Mouse (Mus musculus) olfactory bulb, adult 2 months (tissue): ENCODE results near the gene Amdhd2.

Source experiments
- CTCF ChIP-seq: fragments of 200-500 bp; IDR thresholded peaks from 2 replicates; pipeline ENCODE4 v1.5.1; 2012; ENCODE audit warnings: low read depth, mild to moderate bottlenecking, low read length, moderate library complexity; ENCODE audit not compliant: insufficient read depth
- POLR2A ChIP-seq: fragments of 200-500 bp; IDR thresholded peaks from 2 replicates; pipeline ENCODE4 v1.6.1; 2012; ENCODE audit warnings: mild to moderate bottlenecking, low read depth, low read length, moderate library complexity; ENCODE audit not compliant: insufficient read depth

DNA sequence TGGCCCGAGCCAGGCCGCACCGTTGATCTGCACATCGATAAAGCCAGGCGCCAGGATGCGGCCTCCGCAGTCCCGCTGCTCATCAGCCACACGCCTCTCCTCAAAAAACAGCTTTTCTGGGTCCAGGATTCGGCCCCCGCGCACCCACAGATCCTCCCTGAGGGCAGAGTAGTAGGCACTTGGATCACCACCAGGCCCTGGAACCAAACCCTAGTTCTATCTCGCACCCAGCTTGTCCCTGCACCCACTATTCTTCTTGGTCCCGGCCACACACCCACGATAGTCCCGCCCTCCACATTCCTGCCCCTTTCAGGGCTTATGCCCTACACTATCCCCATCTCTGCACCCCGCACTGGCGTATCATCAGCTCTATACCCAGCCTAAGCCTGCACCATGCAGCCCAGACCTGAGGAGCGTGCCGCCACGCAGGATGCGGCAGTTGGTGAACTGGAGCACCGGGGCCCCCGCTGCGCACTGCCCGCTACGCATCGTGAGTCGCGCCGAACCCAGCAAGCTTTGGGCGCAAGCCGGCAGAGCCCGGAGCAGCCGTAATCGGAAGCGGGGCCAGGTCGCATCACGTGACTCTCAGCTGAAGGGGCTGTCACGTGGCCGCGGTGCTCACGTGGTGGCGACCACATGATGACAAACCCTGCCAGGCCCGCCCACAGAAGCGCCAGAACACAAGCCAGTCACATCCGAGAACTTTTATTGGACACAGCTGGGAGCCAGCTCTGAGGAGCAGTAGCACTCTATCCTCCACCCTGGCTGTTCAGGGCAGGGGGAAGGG is at the start of gene Amdhd2:
- TF ChIP-seq CTCF: no peak
- peak; percentile 52; the same call in 1 of the 2 replicates for TF ChIP-seq POLR2A
